Mouse (Mus musculus) cerebellum, adult 9-11 months (tissue): ENCODE results near the gene Fsip1.
A peak's percentile ranks its signal among the peaks of the same experiment; 100 is the strongest.
"Not testable (repeated sequence)": the region's sequence is repeated elsewhere in the genome, so short reads cannot be mapped to it uniquely, and the experiment has no call there.

Experiments
- DNase-seq: peaks from one replicate; pipeline ENCODE4 v3.0.0; 2022

Gene Fsip1

GRCm38 (mm10) chr2:118256621-118257053 is at the start of gene Fsip1:
Fsip1 (minus strand) TSS chr2:118256966.
- DNase-seq, result peak; percentile 19

- DNase-seq, result peak; percentile 21
These were observed 49.7 kb upstream of the Fsip1 start for GRCm38 (mm10) chr2:118306522-118306895.

- no peak for DNase-seq
These were observed 49.2 kb upstream of the Fsip1 start for GRCm38 (mm10) chr2:118305827-118306521.

GRCm38 (mm10) chr2:118303456-118303855 is 46.7 kb upstream of the Fsip1 start:
- no peak for DNase-seq

- DNase-seq, result no peak
These were observed 44.9 kb upstream of the Fsip1 start for GRCm38 (mm10) chr2:118301656-118302055.

- no peak for DNase-seq
These were observed 44.3 kb upstream of the Fsip1 start for GRCm38 (mm10) chr2:118301041-118301545.

GRCm38 (mm10) chr2:118299981-118300380 is 43.2 kb upstream of the Fsip1 start:
- DNase-seq, result no peak

GRCm38 (mm10) chr2:118298601-118299000 is 41.8 kb upstream of the Fsip1 start:
- DNase-seq, result no peak

GRCm38 (mm10) chr2:118297966-118298365 is 41.2 kb upstream of the Fsip1 start:
- no peak for DNase-seq

GRCm38 (mm10) chr2:118295505-118295904 is 38.7 kb upstream of the Fsip1 start:
- DNase-seq, result no peak

GRCm38 (mm10) chr2:118293583-118293982 is 36.8 kb upstream of the Fsip1 start:
- DNase-seq, result no peak

GRCm38 (mm10) chr2:118289066-118289460 is 32.3 kb upstream of the Fsip1 start:
- not testable (repeated sequence) for DNase-seq

- no peak for DNase-seq
These were observed 31.7 kb upstream of the Fsip1 start for GRCm38 (mm10) chr2:118288326-118289065.

- no peak for DNase-seq
These were observed 30.9 kb upstream of the Fsip1 start for GRCm38 (mm10) chr2:118287678-118288077.

GRCm38 (mm10) chr2:118282467-118282866 is 25.7 kb upstream of the Fsip1 start:
- DNase-seq, result no peak

- peak; percentile 53 for DNase-seq
These were observed 21.5 kb upstream of the Fsip1 start for GRCm38 (mm10) chr2:118278249-118278648.

- no peak for DNase-seq
These were observed 14.8 kb upstream of the Fsip1 start for GRCm38 (mm10) chr2:118271606-118272005.

- no peak for DNase-seq
These were observed 13.4 kb upstream of the Fsip1 start for GRCm38 (mm10) chr2:118270213-118270612.

- DNase-seq, result no peak
These were observed 7.1 kb upstream of the Fsip1 start for GRCm38 (mm10) chr2:118263914-118264201.

- DNase-seq, result peak; percentile 47
These were observed 6.6 kb upstream of the Fsip1 start for GRCm38 (mm10) chr2:118263151-118263913.

GRCm38 (mm10) chr2:118262673-118263072 is 5.9 kb upstream of the Fsip1 start:
- DNase-seq, result no peak

GRCm38 (mm10) chr2:118259746-118260145 is 3.0 kb upstream of the Fsip1 start:
- no peak for DNase-seq

- no peak for DNase-seq
These were observed 328 bp upstream of the Fsip1 start for GRCm38 (mm10) chr2:118257094-118257493.

GRCm38 (mm10) chr2:118254516-118254915 is 2.2 kb downstream of the Fsip1 start:
- no peak for DNase-seq
